Mouse (Mus musculus) embryo, embryonic 11.5 days (tissue): Measurements from ENCODE around the gene Gtse1.

Source experiments
- DNase-seq: peaks from one replicate; pipeline ENCODE4 v3.0.0-alpha.2; 2012; ENCODE audit warnings: low read depth, low spot score

Gene Gtse1

GRCm38 (mm10) chr15:85867696-85868095, 8.2 kb downstream of the Gtse1 start:
- peak; percentile 48 for DNase-seq

GRCm38 (mm10) chr15:85877336-85877735, 17.8 kb downstream of the Gtse1 start:
- no peak for DNase-seq

- DNase-seq = peak; percentile 86
These were observed 19.4 kb downstream of the Gtse1 start, which contains the start of gene Trmu for GRCm38 (mm10) chr15:85878848-85879497. Gene Trmu, plus strand, starts transcription at chr15:85879312.

GRCm38 (mm10) chr15:85879498-85879895, 20.0 kb downstream of the Gtse1 start:
- DNase-seq = no peak

- DNase-seq = no peak
These were observed 26.1 kb downstream of the Gtse1 start for GRCm38 (mm10) chr15:85885606-85886005.

- DNase-seq = no peak
These were observed 29.7 kb downstream of the Gtse1 start for GRCm38 (mm10) chr15:85889235-85889634.

GRCm38 (mm10) chr15:85891971-85892370, 32.4 kb downstream of the Gtse1 start:
- DNase-seq = no peak

- DNase-seq = no peak
These were observed 33.1 kb downstream of the Gtse1 start for GRCm38 (mm10) chr15:85892498-85893118.

GRCm38 (mm10) chr15:85893871-85894270, 34.3 kb downstream of the Gtse1 start:
- no peak for DNase-seq

- peak; percentile 64 for DNase-seq
These were observed 36.7 kb downstream of the Gtse1 start for GRCm38 (mm10) chr15:85896284-85896683.

GRCm38 (mm10) chr15:85897113-85897512, 37.6 kb downstream of the Gtse1 start:
- no peak for DNase-seq

- DNase-seq = no peak
These were observed 39.9 kb downstream of the Gtse1 start for GRCm38 (mm10) chr15:85899396-85899795.

- DNase-seq = no peak
These were observed 40.8 kb downstream of the Gtse1 start for GRCm38 (mm10) chr15:85900318-85900717.

- no peak for DNase-seq
These were observed 41.3 kb downstream of the Gtse1 start for GRCm38 (mm10) chr15:85900801-85901200.

GRCm38 (mm10) chr15:85902505-85902904, 43.0 kb downstream of the Gtse1 start:
- no peak for DNase-seq

GRCm38 (mm10) chr15:85903826-85904225, 44.3 kb downstream of the Gtse1 start:
- DNase-seq = no peak

- DNase-seq = no peak
These were observed 49.3 kb downstream of the Gtse1 start for GRCm38 (mm10) chr15:85908660-85909491.

GRCm38 (mm10) chr15:85909492-85909829, 49.9 kb downstream of the Gtse1 start:
- no peak for DNase-seq

GRCm38 (mm10) chr15:85909931-85910330, 50.4 kb downstream of the Gtse1 start:
- no peak for DNase-seq

GRCm38 (mm10) chr15:85913605-85914004, 54.1 kb downstream of the Gtse1 start:
- peak; percentile 57 for DNase-seq

GRCm38 (mm10) chr15:85919191-85919891, 59.8 kb downstream of the Gtse1 start:
- no peak for DNase-seq

- no peak for DNase-seq
These were observed 60.3 kb downstream of the Gtse1 start for GRCm38 (mm10) chr15:85919892-85920248.
